Mouse (Mus musculus) E14TG2a.4 (cell line): Measurements from ENCODE around the gene Mogs.

Experiments used
- H3K27me3 ChIP-seq: 2 replicates; pipeline ENCODE4 v1.6.1; 2014; ENCODE audit warnings: low read length, control low read depth; ENCODE audit not compliant: insufficient read depth
- H3K36me3 ChIP-seq: 2 replicates; pipeline ENCODE4 v1.6.1; 2014; ENCODE audit warnings: low read length, control low read depth; ENCODE audit not compliant: insufficient read depth
- H3K4me1 ChIP-seq: replicated peaks from 2 replicates; pipeline ENCODE4 v1.6.1; 2014; ENCODE audit warnings: low read depth, low read length, control low read depth
- H3K4me3 ChIP-seq: replicated peaks from 2 replicates; pipeline ENCODE4 v1.5.1; 2014; ENCODE audit warnings: mild to moderate bottlenecking, low read length
- H3K9me3 ChIP-seq: 2 replicates; pipeline ENCODE4 v1.6.1; 2014; ENCODE audit warnings: low read length, control low read depth
- CTCF ChIP-seq: conservative IDR thresholded peaks from 2 replicates; pipeline ENCODE4 v1.5.1; 2014; ENCODE audit warnings: low read length
- NANOG ChIP-seq: IDR thresholded peaks from 2 replicates; pipeline ENCODE4 v1.6.1; 2014; ENCODE audit warnings: borderline replicate concordance, low read length, mixed read lengths
- POU5F1 ChIP-seq: IDR thresholded peaks from 2 replicates; pipeline ENCODE4 v1.6.1; 2014; ENCODE audit warnings: low read length, borderline replicate concordance

Gene Mogs

DNA sequence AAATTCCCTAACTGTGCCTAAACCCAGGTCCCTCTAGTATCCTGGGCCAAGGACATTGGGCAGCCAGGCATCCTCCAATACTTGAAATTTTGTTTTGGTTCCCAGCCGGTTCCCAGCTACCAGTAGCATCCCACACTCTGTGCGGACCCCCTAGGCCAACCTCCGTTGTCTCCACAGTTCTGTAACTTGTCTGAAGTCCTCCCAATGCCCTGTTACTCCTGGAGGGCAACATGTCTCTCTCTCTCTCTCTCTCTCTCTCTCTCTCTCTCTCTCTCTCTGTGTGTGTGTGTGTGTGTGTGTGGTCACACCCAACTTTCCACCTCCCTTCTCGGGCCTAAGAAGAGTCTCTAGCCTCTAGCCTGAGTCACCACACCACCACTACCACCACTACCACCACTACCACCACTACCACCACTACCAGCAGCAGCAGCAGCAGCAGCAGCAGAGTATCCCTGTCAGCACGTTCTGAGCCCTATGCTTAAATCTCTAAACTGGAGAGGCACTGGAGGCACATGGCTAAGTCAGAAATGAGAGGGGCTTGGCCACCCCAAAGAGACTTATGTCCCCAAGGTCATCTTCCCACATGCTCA lies 21.1 kb downstream of the Mogs start:
- H3K9me3 ChIP-seq = peaks cover 2% of the 10 kb centered on the region; the same call in 1 of the 2 replicates
- peaks cover 70% of the 10 kb centered on the region for H3K27me3 ChIP-seq
- peak overlapping the region; percentile 69 for H3K4me3 ChIP-seq
- no peak for TF ChIP-seq CTCF
- TF ChIP-seq NANOG = no peak
- no peak for TF ChIP-seq POU5F1
- H3K36me3 ChIP-seq = no peaks in the 10 kb centered on the region
- H3K4me1 ChIP-seq = peaks cover 52% of the 10 kb centered on the region

DNA sequence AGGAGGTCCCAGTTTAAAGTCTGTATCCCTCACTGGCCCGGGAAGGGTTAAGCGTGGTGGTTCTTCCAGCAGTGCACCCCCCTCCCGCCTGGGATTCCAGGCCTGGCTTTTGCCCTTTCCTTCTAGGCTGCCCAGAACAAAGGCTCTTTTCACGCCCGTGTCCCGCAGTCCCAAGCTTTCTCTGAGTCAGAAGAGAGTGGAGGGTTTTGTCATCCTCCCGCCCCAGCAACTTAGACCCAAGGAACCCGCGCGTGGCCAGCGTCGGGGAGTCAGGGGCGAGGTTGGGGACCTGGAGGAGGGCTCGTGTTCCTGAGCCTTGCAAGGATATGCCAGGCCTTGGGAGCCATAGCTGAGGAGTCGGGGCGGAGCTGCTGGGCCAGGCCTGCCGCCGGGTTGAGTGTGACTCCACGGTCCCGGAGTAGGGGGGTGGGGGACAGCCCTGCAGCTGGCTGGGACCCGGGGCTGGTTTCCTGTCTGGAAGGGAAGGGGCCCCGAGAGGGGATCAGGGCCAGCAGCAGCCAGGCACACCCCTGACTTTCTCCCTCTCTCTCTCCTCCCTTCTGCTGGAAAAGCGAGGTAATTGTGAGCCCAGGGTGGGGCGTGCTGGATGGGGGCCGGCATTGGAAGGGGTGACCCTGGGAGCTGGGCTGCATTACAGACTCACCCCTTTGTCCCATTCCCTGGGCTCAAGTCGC lies 21.7 kb downstream of the Mogs start:
- TF ChIP-seq CTCF (no peak), POU5F1 (no peak), NANOG (no peak)
- Histone ChIP-seq H3K9me3 (peaks cover 5% of the 10 kb centered on the region; the same call in 1 of the 2 replicates), H3K4me3 (peak overlapping the region; percentile 69), H3K36me3 (no peaks in the 10 kb centered on the region), H3K27me3 (peaks cover 77% of the 10 kb centered on the region), H3K4me1 (peaks cover 48% of the 10 kb centered on the region)

DNA sequence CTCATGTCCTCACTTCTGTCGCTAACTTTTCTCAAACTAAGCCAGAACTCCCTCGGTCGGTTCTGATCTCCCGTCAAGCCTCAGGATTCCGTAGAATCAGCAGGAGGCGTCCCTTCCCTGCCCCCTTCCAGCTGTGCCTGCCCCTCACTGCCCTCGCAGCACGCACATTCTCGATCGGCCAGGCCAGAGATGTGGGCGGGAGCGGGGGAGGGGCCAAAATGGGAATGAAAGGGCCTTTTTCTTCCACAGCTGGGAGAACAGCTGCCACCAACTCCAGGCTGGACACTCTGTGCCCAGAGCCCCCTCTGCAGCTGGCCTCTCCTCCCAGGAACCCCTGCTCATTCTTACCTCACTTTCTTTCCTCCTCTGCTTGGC lies 22.3 kb downstream of the Mogs start:
- H3K36me3 ChIP-seq = no peaks in the 10 kb centered on the region
- peaks cover 5% of the 10 kb centered on the region; the same call in 1 of the 2 replicates for H3K9me3 ChIP-seq
- TF ChIP-seq CTCF = no peak
- no peak for TF ChIP-seq NANOG
- no peak for TF ChIP-seq POU5F1
- peaks cover 47% of the 10 kb centered on the region for H3K4me1 ChIP-seq
- peaks cover 82% of the 10 kb centered on the region for H3K27me3 ChIP-seq
- H3K4me3 ChIP-seq = peak overlapping the region; percentile 69

DNA sequence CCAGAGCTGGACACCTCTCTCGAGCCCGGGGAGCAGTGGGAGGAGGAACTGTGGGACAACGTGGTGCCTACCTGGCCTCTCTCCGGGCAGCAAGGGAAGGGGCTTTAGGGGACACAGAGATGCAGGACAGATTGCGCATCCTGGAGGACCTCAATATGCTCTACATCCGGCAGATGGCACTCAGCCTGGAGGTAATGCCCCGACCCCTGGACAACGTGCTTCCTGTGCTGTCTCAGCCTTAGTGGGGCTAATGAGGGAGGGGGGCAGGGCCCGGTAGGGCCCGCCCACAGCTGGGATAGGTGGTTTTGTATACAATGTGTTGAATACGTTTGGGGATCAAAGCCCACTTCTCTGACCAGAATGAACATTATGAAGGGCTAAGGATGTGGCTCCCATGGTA lies 22.8 kb downstream of the Mogs start:
- peaks cover 5% of the 10 kb centered on the region; the same call in 1 of the 2 replicates for H3K9me3 ChIP-seq
- no peaks in the 10 kb centered on the region for H3K36me3 ChIP-seq
- H3K27me3 ChIP-seq = peaks cover 86% of the 10 kb centered on the region
- TF ChIP-seq CTCF = no peak
- peaks cover 50% of the 10 kb centered on the region for H3K4me1 ChIP-seq
- H3K4me3 ChIP-seq = peak overlapping the region; percentile 69

DNA sequence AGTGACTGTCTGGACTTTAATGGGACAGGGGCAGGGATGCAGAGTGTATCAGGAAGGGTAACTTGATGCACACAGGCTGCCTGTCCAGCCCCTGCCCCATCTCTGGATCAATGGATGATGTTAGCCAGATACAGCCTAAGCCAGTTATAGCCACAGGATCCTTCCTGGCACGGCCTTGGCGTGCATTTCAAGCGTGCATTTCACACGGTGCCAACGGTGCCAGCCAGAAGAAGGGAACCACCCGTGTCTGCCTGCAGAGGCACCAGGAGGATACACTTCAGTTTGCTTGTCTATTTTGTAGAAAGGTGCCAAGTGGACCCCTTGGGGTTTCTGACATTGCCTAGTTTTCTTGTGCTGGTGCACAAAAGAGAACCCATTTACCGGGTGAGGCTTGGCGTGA lies 24.7 kb downstream of the Mogs start:
- Histone ChIP-seq H3K4me1 (peaks cover 56% of the 10 kb centered on the region), H3K36me3 (no peaks in the 10 kb centered on the region), H3K27me3 (peaks cover 90% of the 10 kb centered on the region), H3K9me3 (peaks cover 5% of the 10 kb centered on the region; the same call in 1 of the 2 replicates), H3K4me3 (no peak overlapping the region)
- TF ChIP-seq CTCF (no peak), NANOG (no peak), POU5F1 (no peak)

DNA sequence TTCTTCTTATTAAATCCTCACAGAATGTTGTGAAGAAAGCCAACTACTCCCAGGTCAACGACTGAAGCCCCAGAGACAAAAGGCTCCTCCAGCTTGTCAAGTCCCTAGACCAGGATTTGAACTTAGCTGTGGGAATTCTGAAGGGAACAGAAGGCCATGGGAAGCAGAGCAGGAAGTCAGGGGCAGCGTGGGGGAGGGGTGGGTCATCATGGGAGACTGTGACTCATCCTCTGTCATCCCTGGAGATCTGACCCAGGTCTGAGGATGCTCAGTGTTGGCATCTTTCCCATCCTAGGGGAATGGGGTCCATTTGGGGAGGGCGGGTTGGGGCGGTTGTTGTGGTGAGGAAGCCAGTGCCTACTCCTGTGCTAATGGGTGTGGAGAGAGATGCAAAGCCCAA lies 26.3 kb downstream of the Mogs start:
- TF ChIP-seq CTCF (no peak), NANOG (no peak), POU5F1 (no peak)
- H3K4me3 ChIP-seq = peak overlapping the region; percentile 77

DNA sequence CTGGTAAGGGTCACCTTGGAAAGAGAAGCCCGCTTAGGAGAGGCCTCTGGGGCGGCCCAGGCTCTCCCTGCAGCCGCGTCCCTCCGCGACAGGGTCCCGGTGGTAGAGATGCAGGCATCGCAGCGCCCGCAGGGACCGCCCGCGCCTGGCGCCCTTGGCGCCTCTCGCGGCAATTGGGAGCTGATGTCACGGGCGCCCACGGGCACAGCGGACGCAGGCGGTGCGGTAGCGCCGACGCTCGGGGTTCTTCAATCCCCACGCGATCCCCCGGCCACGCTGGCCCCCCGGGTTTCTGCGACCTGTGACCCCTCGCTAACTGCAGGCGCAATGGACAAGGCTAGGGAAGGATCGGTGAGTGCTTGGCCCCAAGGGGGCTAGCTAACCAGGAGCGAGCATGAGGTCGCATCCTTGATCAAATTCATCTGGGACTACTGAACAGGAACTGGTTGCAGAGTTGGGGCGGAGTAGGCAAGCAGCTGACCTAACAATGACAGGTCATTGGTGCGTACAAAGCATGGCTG lies 27.0 kb downstream of the Mogs start:
- Histone ChIP-seq H3K27me3 (peaks cover 71% of the 10 kb centered on the region), H3K36me3 (no peaks in the 10 kb centered on the region), H3K4me1 (peaks cover 56% of the 10 kb centered on the region), H3K9me3 (peaks cover 5% of the 10 kb centered on the region; the same call in 1 of the 2 replicates), H3K4me3 (peak overlapping the region; percentile 77)
- TF ChIP-seq NANOG (no peak), CTCF (no peak), POU5F1 (no peak)

More for the DNA sequence above, 26.3 kb downstream of the Mogs start:
- Histone ChIP-seq H3K36me3 (no peaks in the 10 kb centered on the region), H3K9me3 (peaks cover 5% of the 10 kb centered on the region; the same call in 1 of the 2 replicates), H3K27me3 (peaks cover 76% of the 10 kb centered on the region), H3K4me1 (peaks cover 56% of the 10 kb centered on the region)

DNA sequence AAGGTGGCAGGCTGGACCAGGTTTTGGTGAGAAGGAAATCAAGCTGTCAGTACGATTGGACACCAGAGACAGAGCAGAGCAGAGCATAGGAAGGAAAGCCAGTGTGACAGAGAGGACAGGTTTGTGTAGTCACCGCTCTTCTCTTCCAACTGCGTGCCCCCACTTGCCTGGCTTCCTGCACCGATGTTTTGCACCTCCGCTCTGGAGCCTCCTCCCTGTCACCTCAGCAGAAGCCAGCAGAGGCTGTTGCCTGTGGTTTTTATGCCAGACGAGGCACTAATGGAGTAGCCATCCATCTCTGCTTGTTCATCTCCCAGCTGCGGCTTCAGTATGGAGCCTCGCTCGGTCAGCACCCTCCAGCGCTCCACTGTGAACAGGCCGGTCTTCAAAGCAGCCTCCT lies 27.6 kb downstream of the Mogs start:
- H3K9me3 ChIP-seq = peaks cover 5% of the 10 kb centered on the region; the same call in 1 of the 2 replicates
- H3K36me3 ChIP-seq = no peaks in the 10 kb centered on the region
- H3K4me3 ChIP-seq = peak overlapping the region; percentile 77
- peaks cover 71% of the 10 kb centered on the region for H3K27me3 ChIP-seq
- peaks cover 56% of the 10 kb centered on the region for H3K4me1 ChIP-seq
- TF ChIP-seq CTCF = no peak
- TF ChIP-seq NANOG = no peak
- TF ChIP-seq POU5F1 = no peak
